Mouse (Mus musculus) ES-E14 (cell line): Measurements from ENCODE around the gene F2rl1. TPM values are rescaled to one million over a fixed set of nuclear protein-coding genes. Genes with fewer than 3 reads are reported as not detected.
A peak's percentile ranks its signal among the peaks of the same experiment; 100 is the strongest.

Experiments used
- DNase-seq: peaks from one replicate; pipeline ENCODE4 v3.0.0-alpha.2; 2013; ENCODE audit warnings: low read depth, low spot score
- H3K27ac ChIP-seq: 2 replicates; pipeline ENCODE4 v1.5.1; 2012; ENCODE audit warnings: low read depth, mild to moderate bottlenecking, low read length, moderate library complexity, mixed read lengths; ENCODE audit not compliant: poor library complexity, insufficient read depth, severe bottlenecking
- H3K36me3 ChIP-seq: 2 replicates; pipeline ENCODE4 v1.6.1; 2012; ENCODE audit warnings: mild to moderate bottlenecking, low read length, moderate library complexity, mixed read lengths; ENCODE audit not compliant: control insufficient read depth, poor library complexity, insufficient read depth, severe bottlenecking
- H3K4me1 ChIP-seq, 2 experiments: fragments of 150-350 bp in 1 of 2; sonication (generic) in 1 of 2; 2 replicates each; pipeline ENCODE4 v1.6.1; 2012; ENCODE audit warnings: low read length in 2 of 2, mild to moderate bottlenecking in 1 of 2, mixed read lengths in 1 of 2; ENCODE audit not compliant: control insufficient read depth in 2 of 2, insufficient read depth in 2 of 2, poor library complexity in 1 of 2
- H3K4me3 ChIP-seq, 2 experiments: fragments of 150-350 bp in 1 of 2; sonication (generic) in 1 of 2; 2 replicates each; pipeline ENCODE4 v1.5.1; 2012; ENCODE audit warnings: low read length in 2 of 2, low read depth in 1 of 2, mild to moderate bottlenecking in 1 of 2, mixed read lengths in 1 of 2; ENCODE audit not compliant: insufficient read depth in 1 of 2, poor library complexity in 1 of 2, severe bottlenecking in 1 of 2
- H3K9ac ChIP-seq: 2 replicates; pipeline ENCODE4 v1.6.1; 2012; ENCODE audit warnings: low read depth, mild to moderate bottlenecking, low read length, mixed read lengths; ENCODE audit not compliant: poor library complexity, insufficient read depth, severe bottlenecking
- H3K9me3 ChIP-seq: fragments of 150-350 bp; sonication (generic); 2 replicates; pipeline ENCODE4 v1.6.1; 2012; ENCODE audit warnings: low read depth, mild to moderate bottlenecking, low read length; ENCODE audit not compliant: control insufficient read depth, insufficient read depth
- CHD2 ChIP-seq: IDR thresholded peaks from 2 replicates; pipeline ENCODE4 v1.6.1; 2014; ENCODE audit warnings: mild to moderate bottlenecking, low read depth, low read length, inconsistent platforms
- HCFC1 ChIP-seq: IDR thresholded peaks from 2 replicates; pipeline ENCODE4 v1.6.1; 2012; ENCODE audit warnings: low read length, inconsistent platforms, borderline replicate concordance; ENCODE audit not compliant: insufficient read depth
- MAFK ChIP-seq: IDR thresholded peaks from 2 replicates; pipeline ENCODE4 v1.6.1; 2014; ENCODE audit warnings: mild to moderate bottlenecking, low read depth, low read length, inconsistent platforms; ENCODE audit not compliant: insufficient read depth
- ZC3H11A ChIP-seq: IDR thresholded peaks from 2 replicates; pipeline ENCODE4 v1.6.1; 2012; ENCODE audit warnings: low read depth, mild to moderate bottlenecking, inconsistent platforms, low read length, borderline replicate concordance
- ZNF384 ChIP-seq: IDR thresholded peaks from 2 replicates; pipeline ENCODE4 v1.6.1; 2012; ENCODE audit warnings: low read depth, low read length, inconsistent platforms
- in situ Hi-C, 2 experiments: fragments of 600-800 bp; cut with MboI; formaldehyde crosslinking; loops; one replicate each; pipeline ENCODE4 v1.15.1; 2025; ENCODE audit warnings: low sequenced_read_pairs in 2 of 2, inconsistent platforms in 1 of 2; ENCODE audit not compliant: unreplicated experiment in 2 of 2
- total RNA-seq: library from RNA; depleted of rRNA; stranded (reverse); fragments of 300-350 nt; gene quantifications from 2 replicates; pipeline ENCODE4 v1.2.3, GENCODE M21; 2012

The F2rl1 gene
- total RNA-seq, 1 experiment: 51.7 TPM

DNA sequence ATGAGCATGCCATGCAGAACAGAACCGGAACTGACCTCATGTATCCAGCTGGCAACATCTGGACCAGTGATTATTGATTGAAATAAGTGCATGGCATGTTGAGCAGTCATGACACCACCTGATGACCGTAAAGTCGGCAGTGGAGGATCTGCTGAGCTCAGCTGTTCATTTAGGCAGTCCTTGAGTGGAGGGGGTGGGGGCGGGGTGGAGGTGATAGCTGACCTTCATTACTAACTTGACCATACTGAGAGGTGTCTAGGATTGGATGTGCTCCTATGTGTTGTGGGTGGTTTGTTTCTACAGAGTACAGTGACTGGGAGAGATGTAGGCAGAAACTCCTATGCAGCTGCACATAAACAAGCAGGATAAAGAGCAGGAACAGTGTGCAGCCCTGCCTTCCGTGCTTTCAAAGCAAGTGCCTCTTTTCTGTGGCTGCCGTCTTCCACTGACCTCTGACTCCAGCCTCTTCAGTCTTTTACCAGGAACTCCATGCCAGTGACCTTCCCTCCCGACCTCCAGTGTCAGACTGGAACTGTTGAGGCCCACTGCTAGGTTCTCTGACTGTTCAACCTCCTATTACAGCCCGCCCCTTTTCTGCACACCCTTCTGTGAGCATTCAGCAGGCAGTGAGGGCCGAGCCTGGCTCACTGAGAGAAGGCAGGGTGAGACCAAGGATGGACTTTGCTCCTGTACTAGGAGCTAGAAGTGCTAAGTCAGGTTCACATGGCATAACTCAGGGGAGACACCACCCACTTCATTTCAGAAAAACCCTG lies 6.4 kb upstream of the F2rl1 start:
- Histone ChIP-seq H3K27ac (peak overlapping the region; percentile 96), H3K4me3 (no peak overlapping the region)

DNA sequence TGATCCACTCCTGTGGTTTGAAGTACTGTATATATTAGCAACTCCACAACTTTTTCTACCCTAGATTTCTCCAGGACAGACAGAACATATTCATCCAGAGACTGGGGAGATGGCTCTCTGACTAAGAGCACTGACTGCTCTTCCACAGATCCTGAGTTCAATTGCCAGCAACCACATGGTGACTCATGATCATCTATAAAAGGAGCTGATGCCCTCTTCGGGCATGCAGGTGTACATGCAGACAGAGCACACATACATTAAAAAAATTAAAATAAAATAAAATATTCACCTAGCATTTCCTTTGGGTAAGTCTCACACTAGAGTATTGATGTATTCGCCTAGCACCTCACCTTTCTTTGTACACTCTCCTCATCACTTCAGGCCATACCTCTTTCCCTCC lies 4.2 kb upstream of the F2rl1 start:
- Histone ChIP-seq H3K9ac (no peak overlapping the region), H3K4me1 (peaks cover 25 to 32% of the 10 kb centered on the region in 2 experiments), H3K36me3 (no peaks in the 10 kb centered on the region), H3K4me3 (no peak overlapping the region), H3K27ac (no peak overlapping the region), H3K9me3 (no peaks in the 10 kb centered on the region)
- TF ChIP-seq MAFK (no peak), CHD2 (no peak), ZNF384 (no peak), HCFC1 (no peak), ZC3H11A (no peak)
- in situ Hi-C loops: no loop called here
- DNase-seq: no peak

More for the DNA sequence above, 6.4 kb upstream of the F2rl1 start:
- H3K9ac ChIP-seq: peak overlapping the region; percentile 13; the same call in 1 of the 2 replicates
- TF ChIP-seq ZNF384: no peak
- no peak for TF ChIP-seq HCFC1
- no peak for TF ChIP-seq ZC3H11A
- TF ChIP-seq MAFK: peak; percentile 72; the same call in 1 of the 2 replicates
- TF ChIP-seq CHD2: no peak
- no peak for DNase-seq
- H3K36me3 ChIP-seq: no peaks in the 10 kb centered on the region
- no peaks in the 10 kb centered on the region for H3K9me3 ChIP-seq
- peaks cover 24 to 32% of the 10 kb centered on the region in 2 experiments for H3K4me1 ChIP-seq
- in situ Hi-C loops: no loop called here

DNA sequence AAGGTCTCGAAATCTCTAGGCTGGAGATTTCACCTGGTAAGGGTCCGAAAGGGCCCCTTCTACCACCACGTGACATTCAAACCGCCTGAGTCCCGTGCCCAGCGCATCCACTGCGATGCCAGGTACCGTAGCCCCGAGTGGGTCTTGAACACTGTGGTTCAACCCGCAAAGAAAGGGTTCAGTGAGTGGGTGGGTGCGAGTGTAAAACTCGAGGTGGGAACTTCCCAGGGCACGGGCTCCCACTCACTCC lies 678 bp downstream of the F2rl1 start:
- in situ Hi-C loops: no loop called here
- Histone ChIP-seq H3K4me1 (peaks cover 17 to 22% of the 10 kb centered on the region in 2 experiments), H3K9ac (peak overlapping the region; percentile 66), H3K27ac (no peak overlapping the region; the same call in 1 of the 2 replicates), H3K4me3 (peak overlapping the region; percentile 70 to 95), H3K36me3 (no peaks in the 10 kb centered on the region), H3K9me3 (no peaks in the 10 kb centered on the region)
- TF ChIP-seq ZNF384 (no peak), MAFK (no peak), CHD2 (no peak), ZC3H11A (no peak), HCFC1 (no peak)
- no peak for DNase-seq

DNA sequence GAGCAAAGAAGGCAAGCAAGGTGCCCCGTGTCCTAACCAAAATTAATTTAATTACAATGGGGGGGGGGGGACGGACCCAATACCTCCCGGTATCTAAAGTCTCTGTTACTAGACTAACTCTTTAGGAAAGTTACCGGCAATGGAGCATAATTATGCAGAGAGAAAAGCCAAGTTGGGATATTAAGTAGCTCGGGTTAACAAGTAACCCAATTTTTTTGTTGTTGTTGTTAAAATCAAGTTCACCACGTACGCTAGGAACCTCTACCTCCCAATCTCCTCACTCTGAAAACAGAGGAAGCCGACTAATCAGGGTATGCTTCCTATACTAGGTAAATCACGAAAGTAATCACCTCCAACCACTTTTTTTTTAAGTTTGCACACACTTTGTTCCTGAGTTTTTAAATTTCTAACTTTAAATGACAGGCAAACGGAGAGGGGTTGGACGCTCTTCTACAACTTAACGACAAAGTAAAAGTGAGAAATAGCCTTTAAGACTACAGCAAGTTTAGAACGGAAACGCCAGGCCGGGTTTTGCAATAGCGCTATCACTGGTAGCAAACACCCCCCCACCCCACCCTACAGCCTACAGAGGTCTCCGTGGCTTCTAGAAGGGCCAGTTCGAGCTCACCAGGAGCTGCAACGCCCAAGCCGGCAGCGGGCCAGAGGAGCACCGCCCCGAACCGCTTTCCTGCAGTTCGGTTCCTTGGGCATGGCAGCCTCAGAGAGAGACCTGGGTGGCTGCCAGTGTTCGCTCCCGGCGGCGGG lies 1.2 kb downstream of the F2rl1 start:
- no peak for TF ChIP-seq HCFC1
- TF ChIP-seq MAFK: no peak
- no peak for TF ChIP-seq ZC3H11A
- no peak for TF ChIP-seq CHD2
- no peak for TF ChIP-seq ZNF384
- Histone ChIP-seq H3K4me1 (peaks cover 20 to 26% of the 10 kb centered on the region in 2 experiments), H3K36me3 (no peaks in the 10 kb centered on the region), H3K9ac (peak overlapping the region; percentile 66), H3K27ac (no peak overlapping the region; the same call in 1 of the 2 replicates), H3K4me3 (peak overlapping the region; percentile 70 to 95), H3K9me3 (no peaks in the 10 kb centered on the region)
- in situ Hi-C loops: no loop called here
- no peak for DNase-seq
